Mouse (Mus musculus): ENCODE data around the gene Efcc1. TPM values are rescaled to one million over a fixed set of nuclear protein-coding genes. Genes with fewer than 3 reads are reported as not detected.

Efcc1 gene
- polyA plus RNA-seq, 1 experiment from 2014 or later: 1.3 TPM

DNA sequence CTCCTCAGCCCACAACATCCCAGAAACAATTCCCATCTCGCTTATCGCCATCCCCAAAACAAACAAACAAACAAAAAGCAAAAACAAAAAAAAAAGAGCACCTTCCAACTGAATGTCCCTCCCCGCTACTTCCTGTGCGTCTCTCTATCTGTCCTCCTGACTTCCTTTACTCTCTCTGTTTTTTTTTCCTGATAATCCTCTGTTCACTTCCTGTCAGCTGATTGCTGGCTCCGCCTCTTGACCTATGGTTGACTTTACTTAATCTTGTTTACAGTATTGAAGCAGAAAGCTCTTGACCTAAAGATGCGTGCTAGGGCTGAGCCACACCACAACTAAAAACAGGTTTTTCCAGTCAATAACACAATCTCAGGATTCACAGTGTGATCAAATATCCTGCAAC is 17.9 kb downstream of the Efcc1 start:
- H3K4me1 ChIP-seq (ENCODE audit: control insufficient read depth, insufficient read depth, low read length): peaks cover 10% of the 10 kb centered on the region; the same call in 1 of the 2 replicates
- WGBS: 79% methylated on average over 6 of the region's 6 CpGs

DNA sequence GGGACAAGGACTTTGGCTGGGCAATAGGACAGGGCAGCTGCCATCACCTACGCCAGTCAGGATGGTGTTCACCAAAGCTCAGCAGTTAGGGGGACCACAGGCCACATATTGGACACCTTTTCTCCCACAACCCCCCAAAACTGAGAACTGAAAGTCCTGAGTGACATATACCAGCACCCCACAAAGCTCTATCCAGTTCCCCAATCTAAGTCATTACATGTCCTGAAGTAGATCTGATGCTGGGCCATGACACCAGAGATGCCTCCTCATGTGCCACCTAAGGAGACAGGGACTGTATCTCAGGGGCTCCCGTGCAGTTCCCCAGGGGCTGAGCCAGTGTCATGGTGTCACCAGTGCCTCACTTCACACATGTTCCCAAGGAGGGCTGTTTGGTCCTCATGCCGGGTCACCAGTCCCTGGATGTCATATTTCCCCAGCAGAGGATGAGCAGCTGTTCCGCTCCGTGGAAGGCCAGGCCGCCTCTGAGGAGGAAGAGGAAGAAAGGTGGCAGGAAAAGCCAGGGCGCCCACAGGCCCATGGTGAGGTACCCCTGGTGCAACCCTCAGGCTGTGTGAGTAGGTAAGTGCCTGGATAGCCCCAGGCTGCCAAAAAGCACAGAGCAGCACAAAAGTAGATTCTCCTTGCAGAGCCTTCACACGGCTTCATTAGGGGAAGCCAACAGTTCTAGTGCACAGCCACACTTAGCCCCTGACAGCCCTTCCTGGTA is 19.7 kb downstream of the Efcc1 start:
- 88% methylated on average over 8 of the region's 8 CpGs for WGBS
- H3K4me1 ChIP-seq (ENCODE audit: control insufficient read depth, insufficient read depth, low read length): peaks cover 10% of the 10 kb centered on the region; the same call in 1 of the 2 replicates
- H3K4me3 ChIP-seq (replicated peaks; ENCODE audit: low read length): no peak overlapping the region
- H3K9me3 ChIP-seq (replicated peaks; ENCODE audit: control insufficient read depth, low read length): no peaks in the 10 kb centered on the region
- ATAC-seq (ENCODE audit: insufficient read depth, low FRiP score): no peak
- no peak overlapping the region for H3K27ac ChIP-seq (ENCODE audit: low read length)
- H3K36me3 ChIP-seq (ENCODE audit: control insufficient read depth, insufficient read depth, low read length): no peaks in the 10 kb centered on the region
- H3K4me2 ChIP-seq (ENCODE audit: low read depth, low read length): no peak overlapping the region
- no peak overlapping the region for H3K9ac ChIP-seq (ENCODE audit: low read length)
- H3K27me3 ChIP-seq (ENCODE audit: control insufficient read depth, insufficient read depth, low read length): no peaks in the 10 kb centered on the region

More for the DNA sequence above, 17.9 kb downstream of the Efcc1 start:
- H3K4me3 ChIP-seq (replicated peaks; ENCODE audit: low read length): no peak overlapping the region
- ATAC-seq (ENCODE audit: insufficient read depth, low FRiP score): no peak
- H3K9me3 ChIP-seq (replicated peaks; ENCODE audit: control insufficient read depth, low read length): no peaks in the 10 kb centered on the region
- H3K27ac ChIP-seq (ENCODE audit: low read length): no peak overlapping the region
- H3K9ac ChIP-seq (ENCODE audit: low read length): no peak overlapping the region
- H3K27me3 ChIP-seq (ENCODE audit: control insufficient read depth, insufficient read depth, low read length): no peaks in the 10 kb centered on the region
- H3K4me2 ChIP-seq (ENCODE audit: low read depth, low read length): no peak overlapping the region
- no peaks in the 10 kb centered on the region for H3K36me3 ChIP-seq (ENCODE audit: control insufficient read depth, insufficient read depth, low read length)

- 85% methylated on average over 6 of the region's 6 CpGs for WGBS
- H3K27me3 ChIP-seq (ENCODE audit: control insufficient read depth, insufficient read depth, low read length): no peaks in the 10 kb centered on the region
- H3K9me3 ChIP-seq (replicated peaks; ENCODE audit: control insufficient read depth, low read length): no peaks in the 10 kb centered on the region
- 0 out of 2 replicates have a peak, but pooled peaks cover 5% of the 10 kb centered on the region for H3K4me1 ChIP-seq (ENCODE audit: control insufficient read depth, insufficient read depth, low read length)
- no peak overlapping the region for H3K4me2 ChIP-seq (ENCODE audit: low read depth, low read length)
- H3K9ac ChIP-seq (ENCODE audit: low read length): no peak overlapping the region
- H3K27ac ChIP-seq (ENCODE audit: low read length): no peak overlapping the region
- no peak for ATAC-seq (ENCODE audit: insufficient read depth, low FRiP score)
- no peaks in the 10 kb centered on the region for H3K36me3 ChIP-seq (ENCODE audit: control insufficient read depth, insufficient read depth, low read length)
- no peak overlapping the region for H3K4me3 ChIP-seq (replicated peaks; ENCODE audit: low read length)
Measured at GRCm38 (mm10) chr6:87751574-87751973, 20.9 kb downstream of the Efcc1 start.

DNA sequence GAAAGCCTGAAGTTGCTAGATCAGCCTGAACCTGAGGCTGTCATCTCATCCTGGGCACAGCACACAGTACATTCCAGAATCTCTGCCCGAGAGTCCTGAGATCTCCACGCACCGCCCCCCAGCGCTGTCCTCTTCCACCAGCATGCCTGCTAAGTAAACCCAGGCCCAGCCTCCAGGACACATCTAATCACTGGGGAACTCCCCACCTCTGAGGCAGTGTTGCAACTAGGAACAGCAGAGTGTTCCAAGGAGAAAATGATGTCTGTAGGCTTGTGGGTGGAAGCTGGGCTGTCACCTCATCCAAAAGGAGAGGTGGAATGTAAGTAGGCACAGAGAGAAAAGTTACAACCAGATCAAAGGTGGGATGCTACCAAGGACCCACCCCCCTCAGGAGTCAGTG is 24.5 kb downstream of the Efcc1 start:
- Histone ChIP-seq H3K4me1 (ENCODE audit: control insufficient read depth, insufficient read depth, low read length) (no peaks in the 10 kb centered on the region), H3K27me3 (ENCODE audit: control insufficient read depth, insufficient read depth, low read length) (no peaks in the 10 kb centered on the region), H3K27ac (ENCODE audit: low read length) (no peak overlapping the region), H3K9me3 (replicated peaks; ENCODE audit: control insufficient read depth, low read length) (no peaks in the 10 kb centered on the region), H3K4me3 (replicated peaks; ENCODE audit: low read length) (no peak overlapping the region), H3K4me2 (ENCODE audit: low read depth, low read length) (no peak overlapping the region), H3K9ac (ENCODE audit: low read length) (no peak overlapping the region), H3K36me3 (ENCODE audit: control insufficient read depth, insufficient read depth, low read length) (no peaks in the 10 kb centered on the region)
- no peak for ATAC-seq (ENCODE audit: insufficient read depth, low FRiP score)
- WGBS: 85% methylated on average over 4 of the region's 4 CpGs

- no peak overlapping the region for H3K27ac ChIP-seq (ENCODE audit: low read length)
- no peak overlapping the region for H3K4me3 ChIP-seq (replicated peaks; ENCODE audit: low read length)
- no peaks in the 10 kb centered on the region for H3K4me1 ChIP-seq (ENCODE audit: control insufficient read depth, insufficient read depth, low read length)
- ATAC-seq (ENCODE audit: insufficient read depth, low FRiP score): no peak
- no peaks in the 10 kb centered on the region for H3K36me3 ChIP-seq (ENCODE audit: control insufficient read depth, insufficient read depth, low read length)
- H3K4me2 ChIP-seq (ENCODE audit: low read depth, low read length): no peak overlapping the region
- 90% methylated on average over 8 of the region's 8 CpGs for WGBS
- no peak overlapping the region for H3K9ac ChIP-seq (ENCODE audit: low read length)
- H3K27me3 ChIP-seq (ENCODE audit: control insufficient read depth, insufficient read depth, low read length): no peaks in the 10 kb centered on the region
- H3K9me3 ChIP-seq (replicated peaks; ENCODE audit: control insufficient read depth, low read length): no peaks in the 10 kb centered on the region
Measured at GRCm38 (mm10) chr6:87756896-87757295, 26.2 kb downstream of the Efcc1 start.

DNA sequence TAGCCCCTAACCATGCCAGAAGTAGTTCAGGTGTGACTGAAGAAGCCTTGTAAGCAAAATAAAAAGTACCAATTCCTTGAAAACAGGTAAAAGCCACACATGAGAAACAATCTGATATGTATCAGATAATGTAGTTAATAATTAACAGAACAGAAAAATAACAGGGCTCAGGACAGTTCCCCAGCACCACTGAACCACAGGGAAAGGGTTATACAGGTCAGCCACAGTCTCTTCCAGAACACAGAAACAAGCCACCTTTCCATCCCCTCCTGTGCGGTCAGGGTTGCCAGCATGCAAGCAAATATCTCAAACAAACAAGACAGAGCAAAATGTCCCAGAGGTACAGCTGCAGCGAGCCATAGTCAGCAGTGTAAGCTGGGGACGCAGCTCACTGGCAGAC is 28.7 kb downstream of the Efcc1 start:
- Histone ChIP-seq H3K4me2 (ENCODE audit: low read depth, low read length) (no peak overlapping the region), H3K27ac (ENCODE audit: low read length) (no peak overlapping the region), H3K4me3 (replicated peaks; ENCODE audit: low read length) (no peak overlapping the region), H3K9ac (ENCODE audit: low read length) (no peak overlapping the region), H3K36me3 (ENCODE audit: control insufficient read depth, insufficient read depth, low read length) (no peaks in the 10 kb centered on the region), H3K9me3 (replicated peaks; ENCODE audit: control insufficient read depth, low read length) (no peaks in the 10 kb centered on the region), H3K4me1 (ENCODE audit: control insufficient read depth, insufficient read depth, low read length) (no peaks in the 10 kb centered on the region), H3K27me3 (ENCODE audit: control insufficient read depth, insufficient read depth, low read length) (no peaks in the 10 kb centered on the region)
- WGBS: 52% methylated on average over 3 of the region's 3 CpGs
- 0 out of 2 replicates have a peak, but pooled peaks have one; percentile 25 for ATAC-seq (ENCODE audit: insufficient read depth, low FRiP score)

DNA sequence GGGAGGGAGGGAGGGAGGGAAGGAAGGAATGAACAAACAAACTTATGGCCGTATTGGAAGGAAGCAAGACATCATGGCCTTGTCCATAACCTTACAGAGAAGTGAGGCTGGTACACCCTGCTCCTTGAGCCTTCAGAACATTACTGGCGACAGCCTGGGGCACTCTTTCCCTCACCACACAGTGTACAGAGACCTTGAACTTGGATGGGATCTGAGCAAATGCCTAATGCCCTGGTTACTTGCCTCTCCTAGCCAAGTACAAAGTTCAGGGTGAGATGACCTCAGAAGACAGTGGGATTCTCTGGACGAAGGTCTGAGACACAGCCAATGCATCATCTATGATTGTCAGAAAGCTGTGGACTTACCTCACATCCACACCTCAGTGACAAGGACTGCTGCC is 29.2 kb downstream of the Efcc1 start:
- H3K27me3 ChIP-seq (ENCODE audit: control insufficient read depth, insufficient read depth, low read length): no peaks in the 10 kb centered on the region
- no peak overlapping the region for H3K9ac ChIP-seq (ENCODE audit: low read length)
- H3K4me1 ChIP-seq (ENCODE audit: control insufficient read depth, insufficient read depth, low read length): no peaks in the 10 kb centered on the region
- no peak overlapping the region for H3K4me3 ChIP-seq (replicated peaks; ENCODE audit: low read length)
- 0 out of 2 replicates have a peak, but pooled peaks have one; percentile 10 for ATAC-seq (ENCODE audit: insufficient read depth, low FRiP score)
- H3K4me2 ChIP-seq (ENCODE audit: low read depth, low read length): no peak overlapping the region
- no peak overlapping the region for H3K27ac ChIP-seq (ENCODE audit: low read length)
- no peaks in the 10 kb centered on the region for H3K9me3 ChIP-seq (replicated peaks; ENCODE audit: control insufficient read depth, low read length)
- WGBS: 34% methylated on average over 3 of the region's 3 CpGs
- H3K36me3 ChIP-seq (ENCODE audit: control insufficient read depth, insufficient read depth, low read length): no peaks in the 10 kb centered on the region

- Histone ChIP-seq H3K4me3 (replicated peaks; ENCODE audit: low read length) (no peak overlapping the region), H3K9me3 (replicated peaks; ENCODE audit: control insufficient read depth, low read length) (no peaks in the 10 kb centered on the region), H3K4me2 (ENCODE audit: low read depth, low read length) (no peak overlapping the region), H3K4me1 (ENCODE audit: control insufficient read depth, insufficient read depth, low read length) (no peaks in the 10 kb centered on the region), H3K27me3 (ENCODE audit: control insufficient read depth, insufficient read depth, low read length) (no peaks in the 10 kb centered on the region), H3K36me3 (ENCODE audit: control insufficient read depth, insufficient read depth, low read length) (no peaks in the 10 kb centered on the region), H3K27ac (ENCODE audit: low read length) (no peak overlapping the region), H3K9ac (ENCODE audit: low read length) (no peak overlapping the region)
- 83% methylated on average over 5 of the region's 5 CpGs for WGBS
- ATAC-seq (ENCODE audit: insufficient read depth, low FRiP score): no peak
Measured at GRCm38 (mm10) chr6:87762161-87762560, 31.5 kb downstream of the Efcc1 start.

GRCm38 (mm10) chr6:87763376-87764280 is 33.0 kb downstream of the Efcc1 start:
- Histone ChIP-seq H3K9me3 (replicated peaks; ENCODE audit: control insufficient read depth, low read length) (no peaks in the 10 kb centered on the region), H3K36me3 (ENCODE audit: control insufficient read depth, insufficient read depth, low read length) (no peaks in the 10 kb centered on the region), H3K27ac (ENCODE audit: low read length) (no peak overlapping the region), H3K4me2 (ENCODE audit: low read depth, low read length) (no peak overlapping the region), H3K9ac (ENCODE audit: low read length) (no peak overlapping the region), H3K27me3 (ENCODE audit: control insufficient read depth, insufficient read depth, low read length) (no peaks in the 10 kb centered on the region), H3K4me1 (ENCODE audit: control insufficient read depth, insufficient read depth, low read length) (no peaks in the 10 kb centered on the region), H3K4me3 (replicated peaks; ENCODE audit: low read length) (no peak overlapping the region)
- peak; percentile 50; the same call in 1 of the 2 replicates for ATAC-seq (ENCODE audit: insufficient read depth, low FRiP score)
- 65% methylated on average over 4 of the region's 4 CpGs for WGBS

All from stomach, embryonic 16.5 days (tissue).